Mouse (Mus musculus): ENCODE data around the gene Nfatc2.

Nfatc2 gene

GRCm38 (mm10) chr2:168579109-168579508 lies 22.3 kb downstream of the Nfatc2 start:
- no peak for DNase-seq (ENCODE audit: low spot score in 2 of 2)

- no peak for DNase-seq (ENCODE audit: low spot score in 2 of 2)
Measured at GRCm38 (mm10) chr2:168578132-168578531, 23.3 kb downstream of the Nfatc2 start.

- no peak for DNase-seq (ENCODE audit: low spot score in 2 of 2)
Measured at GRCm38 (mm10) chr2:168577381-168577780, 24.1 kb downstream of the Nfatc2 start.

- no peak for DNase-seq (ENCODE audit: low spot score in 2 of 2)
Measured at GRCm38 (mm10) chr2:168575834-168576233, 25.6 kb downstream of the Nfatc2 start.

- DNase-seq (ENCODE audit: low spot score in 2 of 2) = no peak
Measured at GRCm38 (mm10) chr2:168574934-168575333, 26.5 kb downstream of the Nfatc2 start.

GRCm38 (mm10) chr2:168573866-168574265 lies 27.6 kb downstream of the Nfatc2 start:
- no peak for DNase-seq (ENCODE audit: low spot score in 2 of 2)

GRCm38 (mm10) chr2:168571241-168571640 lies 30.2 kb downstream of the Nfatc2 start:
- no peak for DNase-seq (ENCODE audit: low spot score in 2 of 2)

- no peak for DNase-seq (ENCODE audit: low spot score in 2 of 2)
Measured at GRCm38 (mm10) chr2:168565538-168566253, 35.8 kb downstream of the Nfatc2 start.

- no peak for DNase-seq (ENCODE audit: low spot score in 2 of 2)
Measured at GRCm38 (mm10) chr2:168563184-168563583, 38.3 kb downstream of the Nfatc2 start.

GRCm38 (mm10) chr2:168557035-168557434 lies 44.4 kb downstream of the Nfatc2 start:
- DNase-seq (ENCODE audit: low spot score in 2 of 2) = no peak

- no peak for DNase-seq (ENCODE audit: low spot score in 2 of 2)
Measured at GRCm38 (mm10) chr2:168555897-168556670, 45.4 kb downstream of the Nfatc2 start.

GRCm38 (mm10) chr2:168553541-168553961 lies 47.9 kb downstream of the Nfatc2 start:
- no peak for DNase-seq (ENCODE audit: low spot score in 2 of 2)

GRCm38 (mm10) chr2:168552405-168552804 lies 49.1 kb downstream of the Nfatc2 start:
- DNase-seq (ENCODE audit: low spot score in 2 of 2) = no peak

- no peak for DNase-seq (ENCODE audit: low spot score in 2 of 2)
Measured at GRCm38 (mm10) chr2:168551218-168551617, 50.2 kb downstream of the Nfatc2 start.

- no peak for DNase-seq (ENCODE audit: low spot score in 2 of 2)
Measured at GRCm38 (mm10) chr2:168549326-168549725, 52.1 kb downstream of the Nfatc2 start.

- DNase-seq (ENCODE audit: low spot score in 2 of 2) = no peak
Measured at GRCm38 (mm10) chr2:168548008-168548407, 53.4 kb downstream of the Nfatc2 start.

GRCm38 (mm10) chr2:168545901-168546557 lies 55.4 kb downstream of the Nfatc2 start:
- peak; percentile 29 to 41 for DNase-seq (ENCODE audit: low spot score in 2 of 2)

GRCm38 (mm10) chr2:168544102-168544501 lies 57.4 kb downstream of the Nfatc2 start:
- peak; percentile 34 to 35 for DNase-seq (ENCODE audit: low spot score in 2 of 2)

GRCm38 (mm10) chr2:168543026-168543425 lies 58.4 kb downstream of the Nfatc2 start:
- no peak for DNase-seq (ENCODE audit: low spot score in 2 of 2)

GRCm38 (mm10) chr2:168541223-168541622 lies 60.2 kb downstream of the Nfatc2 start:
- DNase-seq (ENCODE audit: low spot score in 2 of 2) = no peak

- no peak for DNase-seq (ENCODE audit: low spot score in 2 of 2)
Measured at GRCm38 (mm10) chr2:168539594-168540222, 61.7 kb downstream of the Nfatc2 start.

GRCm38 (mm10) chr2:168539026-168539425 lies 62.4 kb downstream of the Nfatc2 start:
- no peak for DNase-seq (ENCODE audit: low spot score in 2 of 2)
